Mouse (Mus musculus) lung, embryonic 14.5 days (tissue): ENCODE results near the gene Inpp5k. TPM values are rescaled to one million over a fixed set of nuclear protein-coding genes. Genes with fewer than 3 reads are reported as not detected.

ENCODE experiments used
- ATAC-seq: fragments of 200-750 bp; cut with Nextera tagmentation; 2 replicates; pipeline ENCODE4 v1.8.0; 2017; ENCODE audit warnings: mild to moderate bottlenecking, moderate TSS enrichment, moderate library complexity; ENCODE audit not compliant: insufficient read depth
- DNase-seq: peaks from one replicate; pipeline ENCODE4 v3.0.0-alpha.2; 2015
- H3K27ac ChIP-seq: fragments of 300-500 bp; sonication (generic); 2 replicates; pipeline ENCODE4 v1.5.1; 2014; ENCODE audit warnings: low read depth, mild to moderate bottlenecking, moderate library complexity
- H3K27me3 ChIP-seq: fragments of 300-500 bp; sonication (generic); 2 replicates; pipeline ENCODE4 v1.6.1; 2014; ENCODE audit warnings: low read length, control low read depth; ENCODE audit not compliant: insufficient read depth
- H3K36me3 ChIP-seq: fragments of 300-500 bp; sonication (generic); 2 replicates; pipeline ENCODE4 v1.6.1; 2014; ENCODE audit warnings: control low read depth; ENCODE audit not compliant: insufficient read depth
- H3K4me1 ChIP-seq: fragments of 300-500 bp; sonication (generic); 2 replicates; pipeline ENCODE4 v1.6.1; 2014; ENCODE audit warnings: antibody characterized with exemption, control low read depth; ENCODE audit not compliant: insufficient read depth
- H3K4me2 ChIP-seq: fragments of 300-500 bp; sonication (generic); 2 replicates; pipeline ENCODE4 v1.6.1; 2014; ENCODE audit warnings: mild to moderate bottlenecking
- H3K4me3 ChIP-seq: fragments of 300-500 bp; sonication (generic); 2 replicates; pipeline ENCODE4 v1.5.1; 2014; ENCODE audit warnings: low read depth, low read length
- H3K9ac ChIP-seq: fragments of 300-500 bp; sonication (generic); 2 replicates; pipeline ENCODE4 v1.6.1; 2014
- H3K9me3 ChIP-seq: fragments of 300-500 bp; sonication (generic); 2 replicates; pipeline ENCODE4 v1.6.1; 2016; ENCODE audit warnings: low read depth, low read length, control low read depth
- CTCF ChIP-seq: IDR thresholded peaks from 2 replicates; pipeline ENCODE4 v1.5.1; 2016; ENCODE audit warnings: antibody characterized with exemption, low read depth
- WGBS: fragments of 180-500 bp; shearing (Covaris S2); extraction: QIAGEN DNeasy Blood & Tissue Kit; methylation state at CpG from one replicate; pipeline ENCODE4 v1.1.7; 2014; 5-methylcytosine and 5-hydroxymethylcytosine counted together
- polyA plus RNA-seq: library from polyadenylated mRNA; unstranded; fragments of >200 nt; fragmentation: Nextera tagmentation; extraction: Ambion mirVana; gene quantifications from 2 replicates; pipeline ENCODE4 v1.2.1, GENCODE M21; 2014

Gene Inpp5k
- polyA plus RNA-seq, 1 experiment from 2014 or later = 23.1 TPM

DNA sequence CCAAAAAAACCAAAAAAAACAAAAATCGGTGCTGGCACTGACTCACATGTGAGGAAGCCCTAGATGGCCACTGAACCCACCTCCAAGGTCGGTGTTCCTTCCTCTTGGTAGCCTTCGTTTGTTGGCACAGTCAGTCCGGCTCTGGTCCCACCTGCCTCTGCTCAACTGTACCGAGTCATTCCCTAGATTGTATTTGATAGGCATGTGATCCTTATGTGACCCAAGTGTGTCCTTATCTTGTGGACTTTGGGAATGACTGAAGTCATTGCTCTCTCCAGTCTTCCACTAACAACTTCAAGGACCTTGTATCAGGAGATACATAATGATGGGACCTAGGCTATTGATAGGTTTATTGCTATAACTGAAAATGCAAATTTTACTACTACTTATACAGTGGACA lies 26.0 kb upstream of the Inpp5k start:
- H3K27ac ChIP-seq = no peak overlapping the region
- no peaks in the 10 kb centered on the region for H3K9me3 ChIP-seq
- TF ChIP-seq CTCF = no peak
- ATAC-seq (no peak), DNase-seq (no peak)
- no peaks in the 10 kb centered on the region for H3K27me3 ChIP-seq
- H3K4me3 ChIP-seq = no peak overlapping the region
- WGBS = 82% methylated on average over 5 of the region's 5 CpGs
- no peaks in the 10 kb centered on the region for H3K4me1 ChIP-seq
- H3K9ac ChIP-seq = no peak overlapping the region
- H3K4me2 ChIP-seq = no peak overlapping the region
- peaks cover 71% of the 10 kb centered on the region for H3K36me3 ChIP-seq

DNA sequence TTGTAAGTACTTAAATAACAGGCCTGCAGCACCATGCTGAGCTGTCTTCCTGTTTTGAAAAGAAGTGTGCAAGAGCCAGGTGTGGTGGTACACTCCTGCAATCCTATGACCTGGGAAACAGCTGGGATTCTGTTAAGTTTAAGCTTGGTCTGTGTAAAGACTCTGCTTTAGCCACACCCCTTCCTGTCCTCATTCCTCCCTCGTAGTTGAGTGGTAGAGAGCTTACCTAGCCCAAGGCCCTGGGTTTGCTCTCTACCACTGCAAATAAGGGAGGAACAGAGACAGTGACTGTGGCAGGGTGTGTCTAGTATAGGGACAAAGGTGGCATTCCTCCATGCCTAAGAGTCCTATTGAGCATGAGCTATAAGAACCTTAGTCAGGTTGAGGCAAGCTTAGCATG lies 25.5 kb upstream of the Inpp5k start:
- Histone ChIP-seq H3K4me1 (no peaks in the 10 kb centered on the region), H3K27me3 (no peaks in the 10 kb centered on the region), H3K9ac (no peak overlapping the region), H3K4me2 (no peak overlapping the region), H3K4me3 (no peak overlapping the region), H3K9me3 (no peaks in the 10 kb centered on the region), H3K36me3 (peaks cover 71% of the 10 kb centered on the region), H3K27ac (no peak overlapping the region)
- ATAC-seq = no peak
- 47% methylated on average over 1 of the region's 1 CpGs for WGBS
- DNase-seq = no peak
- TF ChIP-seq CTCF = no peak

DNA sequence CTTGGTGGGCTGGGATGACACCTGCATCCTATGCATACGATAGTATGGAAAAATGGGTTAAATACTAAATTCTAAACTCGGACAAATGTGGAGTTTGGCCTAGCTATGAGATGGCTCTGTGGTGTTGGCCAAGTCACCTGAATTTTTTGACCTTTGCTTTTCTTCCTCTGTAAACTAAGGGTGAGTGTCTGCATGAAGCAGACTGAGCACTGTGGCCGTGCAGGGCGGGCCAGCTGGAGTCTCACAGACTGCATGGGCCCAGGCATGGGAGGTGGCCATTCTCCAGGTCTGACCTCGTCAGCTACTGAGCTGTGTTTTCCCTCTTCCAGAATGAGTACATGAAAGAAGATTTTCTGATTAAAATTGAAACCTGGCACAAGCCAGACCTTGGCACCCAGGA lies 22.0 kb upstream of the Inpp5k start:
- no peak for ATAC-seq
- H3K9ac ChIP-seq = no peak overlapping the region
- TF ChIP-seq CTCF = no peak
- H3K36me3 ChIP-seq = peaks cover 65% of the 10 kb centered on the region
- no peak overlapping the region for H3K4me3 ChIP-seq
- H3K4me1 ChIP-seq = no peaks in the 10 kb centered on the region
- no peaks in the 10 kb centered on the region for H3K9me3 ChIP-seq
- 90% methylated on average over 5 of the region's 5 CpGs for WGBS
- no peak for DNase-seq
- H3K27ac ChIP-seq = no peak overlapping the region
- H3K4me2 ChIP-seq = no peak overlapping the region
- no peaks in the 10 kb centered on the region for H3K27me3 ChIP-seq

DNA sequence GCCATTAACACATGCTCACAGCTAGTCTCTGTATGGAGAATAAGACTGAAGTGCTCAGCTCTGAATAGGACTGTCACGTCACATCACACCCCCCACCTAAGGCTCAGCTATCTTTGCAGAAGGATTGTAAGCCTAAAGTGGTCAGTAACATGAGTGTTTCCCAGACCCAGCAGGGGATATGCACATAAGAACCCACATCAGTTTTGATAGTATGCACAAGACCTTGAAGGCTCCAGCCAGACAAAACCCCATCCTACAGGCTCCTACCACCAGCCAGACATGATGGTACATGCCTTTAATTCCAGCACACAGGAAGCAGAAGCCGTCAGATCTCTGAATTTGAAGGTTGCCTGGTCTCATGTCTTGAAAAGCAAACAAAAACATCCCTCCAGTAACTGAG lies 20.8 kb upstream of the Inpp5k start:
- no peak overlapping the region for H3K27ac ChIP-seq
- WGBS = 90% methylated on average over 2 of the region's 2 CpGs
- no peak overlapping the region for H3K9ac ChIP-seq
- no peaks in the 10 kb centered on the region for H3K9me3 ChIP-seq
- no peak overlapping the region for H3K4me3 ChIP-seq
- H3K27me3 ChIP-seq = no peaks in the 10 kb centered on the region
- H3K36me3 ChIP-seq = peaks cover 62% of the 10 kb centered on the region
- no peak for TF ChIP-seq CTCF
- no peak for ATAC-seq
- H3K4me2 ChIP-seq = no peak overlapping the region
- no peaks in the 10 kb centered on the region for H3K4me1 ChIP-seq
- DNase-seq = no peak

DNA sequence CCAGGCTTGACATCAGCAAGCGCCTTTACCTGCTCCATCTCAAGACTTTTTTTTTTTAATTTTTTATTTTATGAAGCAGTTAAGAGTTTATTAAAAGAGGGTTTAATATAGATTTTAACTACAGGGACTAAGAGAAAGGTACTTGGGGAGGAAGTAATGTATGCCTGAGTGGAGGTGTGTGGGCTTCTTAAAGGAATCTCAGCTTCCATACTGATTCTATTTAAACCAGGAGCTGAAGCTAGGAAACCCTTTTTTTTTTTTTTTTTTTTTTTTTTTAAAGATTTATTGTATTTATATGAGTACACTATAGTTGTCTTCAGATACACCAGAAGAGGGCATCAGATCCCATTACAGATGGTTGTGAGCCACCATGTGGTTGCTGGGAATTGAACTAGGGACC lies 16.0 kb upstream of the Inpp5k start:
- no peak overlapping the region for H3K4me3 ChIP-seq
- H3K4me2 ChIP-seq = no peak overlapping the region
- ATAC-seq (no peak), DNase-seq (no peak)
- no peaks in the 10 kb centered on the region for H3K27me3 ChIP-seq
- H3K9ac ChIP-seq = no peak overlapping the region
- no peak for TF ChIP-seq CTCF
- H3K27ac ChIP-seq = no peak overlapping the region
- WGBS = 95% methylated on average over 1 of the region's 1 CpGs
- H3K9me3 ChIP-seq = no peaks in the 10 kb centered on the region
- H3K4me1 ChIP-seq = no peaks in the 10 kb centered on the region
- H3K36me3 ChIP-seq = peaks cover 63% of the 10 kb centered on the region

DNA sequence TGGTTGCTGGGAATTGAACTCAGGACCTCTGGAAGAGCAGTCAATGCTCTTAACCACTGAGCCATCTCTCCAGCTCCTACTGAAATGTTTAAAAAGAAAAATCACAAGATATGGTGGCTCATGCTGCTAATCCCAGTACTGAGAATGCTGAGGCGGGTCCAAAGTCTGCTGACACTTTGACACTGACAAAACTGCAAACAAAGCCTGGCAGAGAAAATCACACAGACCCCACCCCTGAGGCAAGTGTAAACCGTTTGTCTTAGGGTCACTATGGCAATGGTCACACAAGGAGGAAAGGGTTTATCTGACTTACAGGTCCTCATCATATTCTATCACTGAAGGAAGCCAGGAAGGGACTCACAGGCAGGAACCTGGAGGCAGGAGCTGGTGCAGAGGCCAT lies 15.2 kb upstream of the Inpp5k start:
- Histone ChIP-seq H3K27me3 (no peaks in the 10 kb centered on the region), H3K27ac (no peak overlapping the region), H3K4me3 (no peak overlapping the region), H3K4me1 (no peaks in the 10 kb centered on the region; the same call in 1 of the 2 replicates), H3K9ac (no peak overlapping the region), H3K36me3 (peaks cover 63% of the 10 kb centered on the region), H3K4me2 (no peak overlapping the region), H3K9me3 (no peaks in the 10 kb centered on the region)
- 65% methylated on average over 2 of the region's 2 CpGs for WGBS
- DNase-seq (no peak), ATAC-seq (no peak)
- TF ChIP-seq CTCF = no peak

DNA sequence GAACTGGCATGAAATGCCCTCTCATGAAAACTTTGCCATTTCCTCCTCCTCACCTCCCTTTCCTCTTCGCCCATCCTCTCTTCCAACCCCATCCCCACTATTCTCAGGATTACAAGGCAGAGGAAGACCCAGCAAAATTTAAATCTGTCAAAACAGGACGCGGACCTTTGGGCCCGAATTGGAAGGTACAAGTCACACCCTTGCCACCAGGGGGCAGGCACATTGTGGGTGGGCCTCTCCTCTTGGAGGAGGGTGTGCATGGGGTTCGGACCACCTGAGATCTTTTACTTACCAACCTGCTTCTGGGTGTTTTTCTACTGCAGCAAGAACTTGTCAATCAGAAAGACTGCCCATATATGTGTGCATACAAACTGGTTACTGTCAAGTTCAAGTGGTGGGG lies 11.7 kb upstream of the Inpp5k start:
- peak; percentile 49 for TF ChIP-seq CTCF
- Histone ChIP-seq H3K27ac (no peak overlapping the region), H3K4me3 (no peak overlapping the region), H3K4me2 (no peak overlapping the region), H3K9me3 (no peaks in the 10 kb centered on the region), H3K9ac (no peak overlapping the region), H3K27me3 (no peaks in the 10 kb centered on the region), H3K4me1 (no peaks in the 10 kb centered on the region; the same call in 1 of the 2 replicates), H3K36me3 (peaks cover 64% of the 10 kb centered on the region)
- ATAC-seq (no peak), DNase-seq (peak; percentile 20)
- 74% methylated on average over 5 of the region's 5 CpGs for WGBS
